Mouse (Mus musculus): Measurements from ENCODE around the gene Utp14a.
"Not testable (repeated sequence)": the region's sequence is repeated elsewhere in the genome, so short reads cannot be mapped to it uniquely, and the experiment has no call there.

Gene Utp14a

DNA sequence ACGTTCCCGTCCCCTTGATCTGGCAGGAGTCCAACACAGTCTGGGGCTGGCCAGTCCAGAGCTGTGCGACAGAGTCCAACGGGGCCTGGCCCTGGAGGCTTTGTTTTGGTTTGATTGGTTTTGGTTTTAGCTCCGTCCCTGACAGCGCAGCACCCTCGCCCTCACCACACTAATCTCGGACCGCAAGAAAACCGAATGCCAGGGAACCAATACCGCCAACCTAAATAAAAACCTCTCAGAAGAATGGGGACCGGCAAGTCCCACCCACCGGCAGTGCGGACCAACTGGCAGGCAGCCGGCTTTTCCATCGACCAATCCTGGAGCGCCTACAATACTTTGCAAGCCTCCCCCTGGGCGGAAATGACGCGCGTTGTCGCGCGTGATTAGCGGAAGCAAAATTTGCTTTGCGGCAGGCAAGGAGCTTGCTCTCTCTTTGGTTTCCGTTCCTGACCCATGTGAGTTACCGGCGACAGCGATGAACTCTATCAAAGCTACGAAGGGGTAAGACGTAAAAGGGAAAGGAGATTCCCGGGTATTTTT, at the start of gene Utp14a:
Gene Utp14a, plus strand, starts transcription at position 395 of the 540 bp plus-strand sequence.
- peak; percentile 98 for DNase-seq (ENCODE audit: low read depth, low spot score)

DNA sequence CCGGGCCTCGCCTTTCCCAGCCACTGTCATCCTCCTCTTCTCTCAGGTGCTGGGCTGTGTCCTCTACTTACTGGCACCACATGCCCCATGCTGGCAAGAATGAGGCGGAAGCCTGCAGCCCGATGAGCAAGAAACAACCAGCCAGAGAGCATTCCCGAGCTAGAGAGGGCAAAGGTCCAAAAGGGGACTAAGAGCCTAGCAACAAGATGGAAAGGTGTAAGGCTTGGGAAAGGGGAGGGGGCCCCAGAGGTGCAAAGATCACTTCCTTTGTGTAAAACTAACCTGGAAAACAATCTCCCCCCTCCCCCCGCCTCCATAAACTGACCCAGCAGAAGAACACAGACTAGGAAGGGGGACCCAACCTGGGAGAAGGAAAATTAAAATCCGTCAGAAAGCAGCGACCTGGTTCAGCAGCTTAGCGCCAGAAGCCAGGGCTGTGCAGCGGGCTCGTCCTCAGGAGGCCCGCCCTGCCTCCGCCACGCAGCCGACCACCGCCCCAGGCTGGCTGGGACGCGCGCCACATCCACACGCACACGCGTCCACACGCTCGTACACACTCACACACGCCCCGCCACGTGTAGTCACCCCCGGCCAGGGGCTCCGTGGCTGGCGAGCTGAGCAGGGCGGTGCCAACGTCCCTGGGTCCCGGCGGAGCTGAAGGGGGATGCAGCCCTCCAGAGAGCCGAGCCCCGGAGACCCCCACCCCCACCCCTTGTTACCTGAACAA, 48.7 kb upstream of the Utp14a start:
- DNase-seq (ENCODE audit: low read depth, low spot score): peak; percentile 60

DNA sequence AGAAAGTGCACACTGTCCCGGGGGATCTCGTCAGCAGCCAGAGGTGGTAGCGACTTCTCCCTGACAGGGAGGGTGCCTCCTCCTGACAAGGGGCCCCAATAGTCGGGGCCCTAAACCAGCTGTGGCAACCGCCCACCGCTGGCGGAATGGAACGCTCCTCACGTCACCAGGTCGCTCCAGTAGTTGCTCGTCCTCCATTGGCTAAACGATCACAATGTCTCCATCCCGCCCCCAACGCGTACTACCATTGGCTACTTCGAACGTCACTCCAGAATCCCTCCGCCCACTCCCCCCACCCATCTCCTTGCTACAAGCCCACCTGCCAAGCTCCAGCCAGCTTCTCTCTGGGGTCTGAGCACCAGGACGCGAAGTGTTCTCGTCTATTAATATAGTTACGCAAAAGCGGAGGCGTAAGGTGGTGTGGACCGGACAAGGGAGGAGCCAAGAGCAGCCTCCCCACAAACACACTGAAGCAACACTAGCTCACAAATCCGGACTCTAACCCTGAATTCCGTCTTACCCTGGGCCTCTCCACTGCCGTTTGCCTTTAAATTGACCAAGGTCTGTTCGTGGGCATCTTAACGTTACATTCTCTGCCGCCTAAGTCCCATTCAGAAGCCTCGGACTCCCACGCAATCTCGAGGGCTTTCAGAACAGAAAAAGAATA, 48.0 kb upstream of the Utp14a start, which contains the start of gene Zdhhc9:
Gene Zdhhc9, minus strand, starts transcription at position 360 of the 667 bp plus-strand sequence.
- DNase-seq (ENCODE audit: low read depth, low spot score): peak; percentile 96

DNA sequence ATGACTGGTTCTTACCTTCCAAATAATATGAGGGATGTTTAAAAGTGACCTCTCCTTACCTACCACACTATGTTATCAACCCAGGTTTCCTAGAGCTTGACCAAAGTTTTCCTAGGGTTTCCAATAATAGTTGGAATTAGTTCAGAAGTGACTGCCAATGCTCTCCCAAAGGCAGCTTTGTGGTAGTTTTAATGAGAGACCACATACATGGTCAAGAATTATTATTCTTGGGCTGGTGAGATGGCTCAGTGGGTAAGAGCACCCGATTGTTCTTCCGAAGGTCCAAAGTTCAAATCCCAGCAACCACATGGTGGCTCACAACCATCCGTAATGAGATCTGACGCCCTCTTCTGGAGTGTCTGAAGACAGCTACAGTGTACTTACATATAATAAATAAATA, 46.9 kb upstream of the Utp14a start:
- not testable (repeated sequence) for DNase-seq (ENCODE audit: low read depth, low spot score)

DNA sequence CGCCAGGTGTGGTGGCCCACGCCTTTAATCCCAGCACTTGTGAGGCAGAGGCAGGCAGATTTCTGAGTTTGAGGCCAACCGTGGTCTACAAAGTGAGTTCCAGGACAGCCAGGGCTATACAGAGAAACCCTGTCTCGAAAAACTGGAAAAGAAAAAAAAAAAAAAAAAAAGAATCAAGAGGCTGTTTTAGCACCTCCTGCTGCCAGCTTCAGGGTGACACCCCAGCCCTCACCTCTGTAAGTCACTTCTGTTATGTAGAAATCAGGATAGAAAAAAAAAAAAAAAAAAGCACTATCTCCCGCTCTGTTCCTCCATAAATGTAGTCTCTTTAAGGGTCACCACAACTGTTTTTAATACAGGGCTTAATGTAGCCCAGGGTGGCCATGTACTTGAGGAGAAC, 37.2 kb upstream of the Utp14a start:
- DNase-seq (ENCODE audit: low read depth, low spot score): no peak

DNA sequence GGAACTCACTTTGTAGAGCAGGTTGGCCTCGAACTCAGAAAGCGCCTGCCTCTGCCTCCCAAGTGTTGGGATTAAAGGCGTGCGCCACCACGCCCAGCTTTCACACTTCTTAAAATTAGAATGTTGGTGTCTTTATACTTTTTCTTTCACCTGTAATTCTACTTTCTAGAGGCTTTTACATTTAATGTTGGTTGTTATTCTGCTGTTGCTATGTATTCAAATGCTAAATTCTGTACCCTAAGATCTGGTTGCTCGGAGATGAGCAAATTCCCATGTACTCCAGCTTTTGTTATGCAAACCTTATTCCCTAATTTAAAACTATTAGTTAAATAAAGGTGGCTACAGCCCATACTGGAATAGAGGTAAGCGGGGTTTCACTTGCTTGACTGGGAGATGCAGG, 34.0 kb upstream of the Utp14a start:
- DNase-seq (ENCODE audit: low read depth, low spot score): no peak

DNA sequence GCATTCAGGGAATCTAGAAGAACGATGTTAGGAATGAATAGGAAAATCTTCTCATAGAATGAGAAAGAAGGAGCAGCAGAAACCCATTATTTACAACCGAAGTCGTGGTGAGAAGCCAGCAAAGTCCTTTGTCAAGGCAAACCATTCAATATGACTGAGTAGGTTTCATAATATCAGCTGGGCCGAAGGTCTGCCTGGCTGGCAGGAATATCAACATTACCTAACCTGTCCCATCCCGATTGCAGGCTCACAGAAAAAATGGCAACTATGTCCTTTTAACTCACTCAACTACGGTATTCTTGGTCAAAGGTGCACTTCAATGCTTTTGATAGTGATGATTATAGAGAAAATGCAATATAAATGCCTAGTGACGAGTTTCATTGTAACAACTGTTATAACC, 30.4 kb upstream of the Utp14a start:
- no peak for DNase-seq (ENCODE audit: low read depth, low spot score)

DNA sequence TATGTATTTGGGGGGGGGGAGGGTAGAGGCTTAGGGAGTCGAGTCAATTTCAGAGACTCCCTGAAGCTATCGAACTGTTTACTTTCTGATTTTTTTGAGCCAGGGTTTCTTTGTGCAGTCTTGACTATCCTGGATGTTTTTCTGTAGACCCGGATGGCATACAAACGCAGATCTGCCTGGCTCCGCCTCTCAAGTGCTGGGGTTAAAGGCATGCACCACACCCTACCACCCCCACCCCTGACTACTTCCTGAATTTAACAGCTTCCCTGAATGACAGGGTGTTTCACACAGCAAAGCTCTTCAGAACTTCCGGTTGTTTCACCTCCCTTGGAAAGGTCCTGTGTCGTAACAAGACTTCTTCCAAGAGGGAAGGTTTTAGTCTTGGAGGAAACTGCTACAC, 22.2 kb upstream of the Utp14a start:
- no peak for DNase-seq (ENCODE audit: low read depth, low spot score)

DNA sequence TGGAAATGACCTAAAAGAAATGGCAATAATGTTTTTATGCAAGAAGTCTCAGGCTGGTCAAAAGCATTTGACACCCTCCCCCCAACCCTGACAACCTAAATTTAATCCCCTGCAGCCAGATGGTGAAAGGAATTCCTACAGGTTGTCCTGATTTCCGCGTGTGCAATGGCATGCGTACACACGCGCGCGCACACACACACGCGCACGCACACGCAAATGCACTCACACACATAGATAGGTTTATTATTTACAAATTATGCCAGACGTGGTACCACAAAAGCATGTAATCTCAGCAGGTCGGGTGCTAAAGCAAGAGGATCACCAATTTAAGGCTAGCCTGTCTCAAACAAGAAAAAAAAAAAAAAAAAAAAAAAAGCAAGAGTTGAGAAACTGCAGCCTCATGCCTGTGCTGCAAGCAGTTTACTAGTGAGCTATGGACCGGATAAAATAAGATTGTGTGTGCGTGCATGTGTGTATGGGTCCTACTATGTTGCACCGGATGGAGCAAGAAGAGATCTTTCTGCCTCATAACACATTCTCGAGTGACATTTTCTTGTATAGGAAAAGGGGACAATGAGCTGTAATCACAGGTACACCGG, 733 bp upstream of the Utp14a start:
- DNase-seq (ENCODE audit: low read depth, low spot score): peak; percentile 47

DNA sequence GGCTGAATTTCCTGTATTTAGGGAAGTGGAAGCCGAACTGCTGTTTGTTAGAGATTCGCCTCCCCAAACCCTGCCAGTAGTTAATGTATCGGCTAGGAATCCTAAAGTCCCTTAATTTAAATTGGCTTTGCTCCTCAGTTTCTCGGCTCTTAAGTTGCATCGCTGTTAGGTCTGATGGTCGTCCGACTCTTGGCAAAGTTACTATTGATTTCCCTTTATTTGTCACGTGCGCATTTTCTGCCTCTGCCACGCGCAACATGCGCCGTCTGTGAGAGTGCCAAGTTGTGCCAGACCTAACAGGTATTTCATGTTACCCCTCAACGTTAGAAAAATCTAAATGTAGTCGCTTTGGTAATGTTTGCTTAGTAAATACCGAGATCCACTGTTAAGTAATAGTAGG, 349 bp downstream of the Utp14a start:
- no peak for DNase-seq (ENCODE audit: low read depth, low spot score)

DNA sequence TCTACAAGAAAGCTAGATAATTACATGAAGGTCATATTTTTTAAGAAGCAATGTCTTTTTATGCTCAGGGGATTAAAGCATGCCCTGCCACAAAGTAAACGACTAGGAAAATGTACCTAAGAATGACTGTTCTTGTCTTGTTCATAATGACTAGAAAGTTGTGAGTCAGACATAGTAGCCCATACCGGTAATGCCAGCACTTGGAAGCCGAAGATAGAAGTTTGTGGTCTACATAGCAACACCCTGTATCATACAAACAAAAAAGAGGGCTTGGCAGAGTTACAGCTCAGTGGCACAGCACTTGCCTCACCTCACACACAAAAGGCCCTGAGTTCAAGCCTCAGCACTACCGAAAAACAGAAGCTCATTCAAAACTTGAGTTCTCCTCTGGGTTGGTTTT, 15.0 kb downstream of the Utp14a start:
- DNase-seq (ENCODE audit: low read depth, low spot score): no peak

DNA sequence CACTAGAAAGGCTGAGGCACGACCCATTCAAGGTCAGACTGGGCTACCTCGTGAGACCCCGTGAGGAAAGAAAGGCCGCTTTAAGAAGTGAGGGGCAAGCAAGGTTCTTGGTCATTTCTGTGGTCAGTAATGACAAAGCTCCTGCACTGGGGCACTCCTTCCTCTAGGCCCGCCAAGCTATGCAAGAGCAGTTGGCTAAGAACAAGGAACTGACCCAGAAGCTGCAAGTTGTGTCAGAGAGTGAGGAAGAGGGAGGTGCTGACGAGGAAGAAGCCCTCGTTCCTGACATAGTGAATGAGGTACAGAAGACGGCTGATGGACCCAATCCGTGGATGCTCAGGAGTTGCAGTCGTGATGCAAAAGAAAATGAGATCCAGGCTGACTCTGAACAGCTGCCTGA, 18.0 kb downstream of the Utp14a start:
- DNase-seq (ENCODE audit: low read depth, low spot score): no peak

DNA sequence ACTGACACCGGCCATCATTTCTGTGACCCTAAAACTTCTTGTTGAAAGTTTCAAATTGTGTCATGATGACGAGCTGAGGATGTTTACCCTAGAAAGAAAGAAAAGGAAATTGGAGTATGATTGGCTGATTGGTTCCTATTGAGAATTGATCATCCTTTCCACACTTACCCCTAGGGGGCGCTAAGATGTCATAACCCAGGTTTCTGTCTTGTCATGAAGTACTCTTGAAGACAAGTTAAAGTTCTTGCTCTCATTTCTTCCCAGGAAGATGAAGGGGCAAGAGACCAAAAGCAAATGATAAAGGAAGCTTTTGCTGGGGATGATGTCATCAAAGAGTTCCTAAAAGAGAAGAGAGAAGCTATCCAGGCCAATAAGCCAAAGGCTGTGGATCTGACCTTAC, 21.4 kb downstream of the Utp14a start:
- peak; percentile 47 for DNase-seq (ENCODE audit: low read depth, low spot score)

DNA sequence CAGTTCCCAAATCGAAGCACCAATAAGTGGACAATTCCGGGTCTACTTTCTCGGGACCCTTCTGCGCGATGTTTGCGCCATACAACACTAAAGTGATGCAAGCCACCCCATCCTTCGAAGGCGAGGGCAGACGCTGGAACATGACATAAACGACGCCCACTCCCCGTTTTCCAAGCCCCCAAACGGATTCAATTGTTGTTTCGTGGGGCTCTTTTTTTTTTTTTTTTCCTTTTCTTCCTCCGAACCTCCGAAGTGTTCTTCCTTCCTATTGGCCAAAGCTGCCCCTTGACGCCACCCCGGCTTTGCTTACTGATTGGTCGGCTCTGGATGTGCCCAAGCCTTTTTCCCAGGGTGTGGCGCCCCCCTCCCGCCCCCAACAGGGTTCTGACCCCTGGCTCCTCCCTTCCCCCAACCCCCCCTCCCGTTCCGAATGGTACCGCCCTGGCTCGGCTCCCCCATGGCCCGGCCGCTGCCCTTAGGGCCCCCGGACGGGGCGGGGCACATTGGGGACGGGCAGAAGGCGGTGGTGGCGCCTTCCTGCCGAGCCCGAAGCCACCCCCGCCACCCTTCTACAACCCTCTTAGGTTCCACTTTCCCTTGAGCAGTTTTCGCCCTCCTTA, 27.8 kb downstream of the Utp14a start:
- peak; percentile 97 for DNase-seq (ENCODE audit: low read depth, low spot score)

DNA sequence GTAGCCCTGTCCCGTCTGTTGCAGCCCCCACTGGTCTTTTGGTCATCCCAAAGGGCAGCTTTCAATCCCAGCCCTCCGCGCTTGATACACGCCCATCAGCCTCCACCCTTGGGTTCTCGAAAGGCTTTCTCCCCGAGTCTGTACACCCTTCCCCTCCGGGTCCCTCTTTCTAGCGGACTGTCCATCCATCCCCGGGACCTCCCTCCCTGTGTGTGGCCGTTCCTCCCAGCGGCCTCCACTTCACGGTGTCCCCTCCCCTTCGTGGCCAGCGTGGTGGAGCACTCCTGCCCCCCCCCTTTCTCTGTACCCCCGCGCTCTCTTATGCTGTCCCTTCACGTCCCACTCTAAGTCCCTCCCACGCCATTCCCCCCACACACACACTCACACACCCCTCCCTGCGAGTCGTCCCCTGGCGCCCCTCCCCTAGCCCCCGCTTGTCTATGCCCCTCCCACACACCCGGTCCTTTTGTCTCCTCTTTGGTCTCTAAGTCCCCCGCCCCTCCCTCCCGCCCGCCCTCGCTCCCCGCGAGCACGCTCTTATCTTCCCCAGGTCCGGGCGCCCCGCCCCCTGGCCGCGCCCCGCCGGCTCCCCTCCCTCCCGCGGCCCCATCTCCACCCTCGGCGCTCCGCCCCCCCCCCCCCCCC, 28.5 kb downstream of the Utp14a start:
- DNase-seq (ENCODE audit: low read depth, low spot score): peak; percentile 97

DNA sequence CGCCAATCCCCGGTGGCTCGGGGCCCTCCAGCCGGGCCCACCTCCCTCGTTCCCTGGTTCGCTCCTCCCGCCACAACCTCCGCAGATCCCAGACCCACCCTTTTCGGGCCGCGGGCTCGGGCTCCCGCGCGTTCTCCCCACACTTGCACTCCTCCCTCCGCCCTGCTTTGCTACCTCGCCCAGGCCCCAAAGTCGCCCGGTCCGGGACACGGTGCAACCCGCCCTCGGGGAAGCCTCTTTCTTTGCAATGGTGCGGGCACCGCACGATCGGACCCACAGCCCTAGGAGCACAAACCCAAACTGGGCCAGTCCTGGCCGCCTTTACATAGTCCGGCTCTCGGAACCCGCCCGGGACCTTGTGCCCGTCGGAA, 29.0 kb downstream of the Utp14a start:
- DNase-seq (ENCODE audit: low read depth, low spot score): no peak

DNA sequence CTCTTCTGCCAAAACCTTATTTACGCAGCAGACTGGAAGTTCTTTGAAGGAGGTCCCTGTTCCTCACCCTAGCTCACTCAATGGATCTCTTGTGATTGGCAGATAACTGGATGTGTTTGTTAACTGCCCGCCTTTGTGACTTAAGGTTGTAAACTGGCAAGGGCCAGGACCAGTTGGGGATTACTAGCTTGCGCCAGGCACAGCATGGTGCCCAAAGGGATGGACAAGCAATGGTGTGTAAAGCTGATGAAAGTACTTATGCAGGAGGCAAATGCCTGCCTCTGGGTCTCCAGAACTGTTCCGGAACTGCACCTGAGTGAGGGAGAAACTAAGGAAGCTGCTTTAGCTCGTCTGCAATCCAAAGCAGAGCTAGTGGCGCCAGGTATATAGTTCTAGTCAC, 29.8 kb downstream of the Utp14a start:
- DNase-seq (ENCODE audit: low read depth, low spot score): peak; percentile 37

DNA sequence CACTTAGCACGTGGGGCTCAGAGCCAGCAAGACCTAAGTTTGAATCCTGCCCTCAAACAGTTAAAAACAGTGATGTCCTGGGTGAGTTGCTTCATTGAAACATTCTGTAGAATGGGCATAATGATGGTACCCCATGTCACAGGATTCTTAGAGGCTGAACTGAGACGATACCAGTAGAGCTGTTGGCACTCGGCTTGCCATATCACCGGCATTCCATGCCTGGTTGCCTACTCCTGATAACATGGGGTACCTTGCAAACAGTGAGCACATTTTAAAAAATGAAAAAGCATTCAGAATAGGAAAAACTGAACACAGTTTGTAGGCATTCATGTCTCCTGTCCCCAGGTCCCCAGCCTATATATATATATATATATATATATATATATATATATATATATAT, 31.3 kb downstream of the Utp14a start:
- no peak for DNase-seq (ENCODE audit: low read depth, low spot score)

DNA sequence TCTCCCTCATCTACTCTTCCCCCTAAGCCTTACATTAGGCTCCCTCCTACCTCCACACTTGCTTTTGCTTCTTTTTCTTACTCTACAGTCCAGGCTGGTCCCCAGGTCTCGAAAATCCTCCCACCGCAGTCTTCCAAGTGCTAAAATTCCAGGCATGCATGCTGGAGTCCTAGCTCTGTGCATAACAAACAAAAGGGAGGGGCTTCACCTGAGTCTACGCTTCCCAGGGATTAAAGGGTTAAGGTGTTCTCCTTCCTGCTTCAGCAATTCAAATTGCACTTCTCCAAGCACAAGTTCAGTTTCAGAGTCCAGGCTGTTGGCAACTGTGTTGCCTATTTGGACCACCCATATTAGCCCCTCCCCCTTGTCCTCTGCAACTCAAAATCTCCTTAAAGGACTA, 34.8 kb downstream of the Utp14a start:
- no peak for DNase-seq (ENCODE audit: low read depth, low spot score)

DNA sequence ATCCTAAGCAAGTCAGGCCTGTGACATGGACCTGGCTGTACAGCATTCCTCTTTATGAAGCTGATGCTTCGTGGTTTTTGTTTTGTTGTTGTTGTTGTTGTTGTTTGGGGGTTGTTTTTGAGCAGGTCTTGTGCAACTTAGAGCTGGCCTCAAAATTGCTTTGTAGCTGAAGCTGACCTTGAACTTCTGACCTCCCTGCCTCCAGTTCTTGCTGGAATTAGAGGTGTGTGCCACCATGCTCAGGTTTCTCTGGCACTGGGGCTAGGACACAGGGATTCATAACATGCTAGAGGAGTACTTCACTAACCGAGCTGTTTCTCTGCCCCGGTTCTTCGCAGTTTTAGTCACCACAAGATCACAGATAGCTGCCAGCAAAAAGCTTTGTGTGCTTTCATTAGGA, 48.7 kb downstream of the Utp14a start:
- DNase-seq (ENCODE audit: low read depth, low spot score): no peak

DNA sequence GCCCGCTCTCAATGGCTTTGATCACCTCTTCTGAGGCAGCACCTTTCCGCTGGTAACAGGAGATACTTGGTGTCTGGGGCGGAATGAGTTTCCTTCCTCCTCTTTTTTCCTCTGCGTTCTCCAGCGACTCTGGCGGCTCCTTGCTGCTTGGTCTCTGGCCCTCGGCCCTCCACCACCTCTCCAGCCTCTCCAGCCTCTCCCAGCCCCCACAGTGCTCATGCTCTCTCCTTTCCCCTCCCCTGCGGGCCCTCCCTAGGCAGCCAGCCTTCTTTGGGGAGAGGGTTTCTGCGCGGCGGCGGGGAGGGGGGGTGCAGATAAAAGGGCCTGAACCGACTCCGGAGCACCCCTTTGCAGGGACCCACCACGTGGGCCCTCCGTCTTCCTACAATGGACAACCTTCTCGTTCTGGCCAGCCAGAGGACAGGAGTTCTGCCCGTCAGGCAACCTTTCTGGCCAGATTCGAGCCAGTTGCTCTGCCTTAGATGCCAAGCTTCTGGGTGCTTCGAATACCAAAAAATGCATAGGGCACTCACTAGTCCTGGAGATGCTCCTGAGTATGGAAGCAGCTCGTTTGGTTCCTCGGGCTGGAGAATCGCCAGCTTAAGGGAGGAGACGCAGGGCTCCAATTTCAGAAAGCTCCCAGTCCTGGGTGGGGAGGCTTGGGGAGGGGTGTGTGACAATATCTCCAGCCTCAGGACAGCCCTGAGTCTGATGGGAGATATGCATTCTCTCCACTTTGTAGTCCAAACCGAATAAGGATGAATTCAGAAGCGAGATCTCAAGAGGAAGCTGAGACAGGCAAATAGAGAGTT, 54.2 kb downstream of the Utp14a start:
- DNase-seq (ENCODE audit: low read depth, low spot score): no peak

Data from brain, adult 2 months (tissue).